Mouse (Mus musculus) midbrain, embryonic 12.5 days (tissue): ENCODE results near the gene Wdr34. TPM values are rescaled to one million over a fixed set of nuclear protein-coding genes. Genes with fewer than 3 reads are reported as not detected.
A peak's percentile ranks its signal among the peaks of the same experiment; 100 is the strongest.

ENCODE experiments used
- ATAC-seq: fragments of 200-750 bp; cut with Nextera tagmentation; 2 replicates; pipeline ENCODE4 v1.8.0; 2017; ENCODE audit warnings: low read depth, moderate TSS enrichment, moderate library complexity; ENCODE audit not compliant: low FRiP score
- H3K27ac ChIP-seq: fragments of 300-500 bp; sonication (generic); replicated peaks from 2 replicates; pipeline ENCODE4 v1.5.1; 2016; ENCODE audit warnings: mild to moderate bottlenecking
- H3K27me3 ChIP-seq: fragments of 300-500 bp; sonication (generic); 2 replicates; pipeline ENCODE4 v1.6.1; 2016; ENCODE audit warnings: mild to moderate bottlenecking
- H3K36me3 ChIP-seq: fragments of 300-500 bp; sonication (generic); 2 replicates; pipeline ENCODE4 v1.6.1; 2016
- H3K4me1 ChIP-seq: fragments of 300-500 bp; sonication (generic); 2 replicates; pipeline ENCODE4 v1.6.1; 2016
- H3K4me2 ChIP-seq: fragments of 300-500 bp; sonication (generic); replicated peaks from 2 replicates; pipeline ENCODE4 v1.6.1; 2016; ENCODE audit warnings: mild to moderate bottlenecking, moderate library complexity
- H3K4me3 ChIP-seq: fragments of 300-500 bp; sonication (generic); 2 replicates; pipeline ENCODE4 v1.5.1; 2016; ENCODE audit warnings: mild to moderate bottlenecking
- H3K9ac ChIP-seq: fragments of 300-500 bp; sonication (generic); replicated peaks from 2 replicates; pipeline ENCODE4 v1.6.1; 2016; ENCODE audit warnings: mild to moderate bottlenecking, moderate library complexity
- H3K9me3 ChIP-seq: fragments of 300-500 bp; sonication (generic); 2 replicates; pipeline ENCODE4 v1.6.1; 2016; ENCODE audit warnings: mild to moderate bottlenecking
- WGBS: fragments of 180-500 bp; shearing (Covaris S2); methylation state at CpG from one replicate; pipeline ENCODE4 v1.1.7; 2016; 5-methylcytosine and 5-hydroxymethylcytosine counted together
- polyA plus RNA-seq: library from polyadenylated mRNA; unstranded; fragments of >200 nt; fragmentation: Nextera tagmentation; extraction: Ambion mirVana; gene quantifications from 2 replicates; pipeline ENCODE4 v1.2.1, GENCODE M21; 2016

Gene Wdr34
- polyA plus RNA-seq, 1 experiment from 2014 or later, result 38.0 TPM

DNA sequence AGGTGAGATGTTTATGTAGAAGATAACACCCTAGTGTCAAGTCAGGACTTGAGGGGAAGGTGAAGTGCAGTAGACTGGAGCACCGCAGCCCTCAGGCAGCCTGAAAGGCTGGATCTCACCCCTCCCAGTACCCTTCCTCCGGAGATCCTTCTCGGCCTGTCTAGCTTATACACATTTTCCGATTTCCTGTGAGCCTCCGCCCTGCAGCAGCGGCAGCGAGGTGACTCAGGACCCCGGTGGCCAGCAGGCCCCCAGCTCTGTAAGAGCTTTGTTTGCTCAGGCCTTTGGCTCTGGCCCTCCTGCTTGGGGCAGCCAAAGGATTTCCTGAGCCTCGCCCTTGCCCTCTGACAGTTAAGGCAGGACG lies 29.6 kb upstream of the Wdr34 start:
- Histone ChIP-seq H3K9ac (peak overlapping the region; percentile 28; the same call in 1 of the 2 replicates), H3K4me3 (peak overlapping the region; percentile 48), H3K27me3 (no peaks in the 10 kb centered on the region), H3K9me3 (no peaks in the 10 kb centered on the region), H3K27ac (no peak overlapping the region), H3K36me3 (peaks cover 6% of the 10 kb centered on the region), H3K4me1 (peaks cover 10% of the 10 kb centered on the region), H3K4me2 (peak overlapping the region; percentile 84)
- WGBS, result 17% methylated on average over 10 of the region's 10 CpGs
- ATAC-seq, result no peak

DNA sequence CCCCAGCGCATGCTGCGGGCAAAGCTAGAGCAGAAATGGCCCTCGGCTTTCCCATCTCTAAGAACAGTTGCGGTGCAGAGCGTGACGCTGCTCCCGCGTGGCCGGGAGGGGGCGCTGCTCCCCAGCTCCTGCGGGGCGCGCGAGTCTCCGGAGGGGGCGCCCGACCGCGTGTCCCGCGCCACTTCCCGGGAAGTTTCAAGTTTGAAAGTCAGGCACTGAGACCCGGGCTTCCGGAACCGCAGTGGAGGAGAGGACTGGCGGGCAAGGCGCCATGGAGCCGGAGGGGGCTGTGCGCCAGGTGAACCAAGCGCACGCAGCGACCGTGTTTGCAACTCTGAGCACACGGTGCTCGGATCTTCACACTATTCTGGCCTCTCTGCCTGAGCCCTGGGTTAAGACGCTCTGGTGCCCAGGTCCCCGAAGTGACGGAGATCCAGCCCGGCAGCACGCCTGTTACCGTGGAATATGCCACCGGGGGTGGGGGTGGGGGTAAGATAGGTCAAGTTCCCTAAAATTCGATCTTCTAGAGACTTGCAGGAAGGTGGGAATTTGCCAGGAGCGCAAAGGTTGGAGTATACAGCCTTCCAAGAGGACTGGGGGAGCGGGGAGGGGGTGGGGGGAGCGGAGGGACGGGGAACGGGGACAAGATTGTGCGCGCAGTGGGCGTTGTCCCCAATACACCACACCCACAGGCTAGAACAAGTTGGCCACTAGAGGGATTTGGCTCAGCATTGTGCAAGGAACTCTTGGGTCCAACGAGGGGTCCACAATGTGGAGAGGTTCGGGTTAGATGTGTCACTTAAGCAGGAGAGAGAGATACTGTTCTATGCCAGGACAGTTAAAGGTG lies 29.0 kb upstream of the Wdr34 start, which contains the start of gene Pkn3:
Gene Pkn3 (plus strand): TSS at position 183 of the 847 bp plus-strand sequence.
- ATAC-seq, result peak; percentile 80
- Histone ChIP-seq H3K9ac (peak within 1 kb of the TSS; percentile 53; the same call in 1 of the 2 replicates), H3K27me3 (no peaks in the 10 kb centered on the region), H3K4me2 (peak within 1 kb of the TSS; percentile 84), H3K36me3 (peaks cover 12% of the 10 kb centered on the region), H3K9me3 (no peaks in the 10 kb centered on the region), H3K27ac (peak within 1 kb of the TSS; percentile 36), H3K4me3 (peak within 1 kb of the TSS; percentile 48), H3K4me1 (peaks cover 10% of the 10 kb centered on the region)
- WGBS, result under 1% methylated on average over 53 of the region's 53 CpGs

DNA sequence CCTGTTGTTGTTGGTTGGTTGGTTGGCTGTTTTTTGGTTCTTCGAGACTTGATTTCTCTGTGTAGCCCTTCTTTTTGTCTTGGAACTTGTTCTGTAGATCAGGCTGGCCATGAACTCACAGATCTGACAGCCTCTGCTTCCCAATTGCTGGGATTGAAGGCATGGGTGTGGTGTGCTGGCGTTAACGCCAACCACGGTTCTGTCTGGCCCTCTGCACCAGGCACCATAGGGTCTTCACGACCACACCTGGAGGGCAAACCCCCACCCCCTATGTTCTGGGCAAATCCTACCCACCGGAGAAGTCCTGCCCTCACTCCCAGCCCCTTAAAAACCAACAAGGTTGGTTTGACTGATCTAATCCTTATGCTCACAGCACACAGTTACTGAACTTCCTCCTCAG lies 28.3 kb upstream of the Wdr34 start:
- Histone ChIP-seq H3K27me3 (no peaks in the 10 kb centered on the region), H3K4me3 (0 out of 2 replicates have a peak overlapping the region, but pooled peaks have one; percentile 48), H3K4me1 (peaks cover 10% of the 10 kb centered on the region), H3K9ac (0 out of 2 replicates have a peak overlapping the region, but pooled peaks have one; percentile 12), H3K9me3 (no peaks in the 10 kb centered on the region), H3K36me3 (peaks cover 16% of the 10 kb centered on the region), H3K4me2 (peak overlapping the region; percentile 84), H3K27ac (no peak overlapping the region)
- ATAC-seq, result peak; percentile 24; the same call in 1 of the 2 replicates
- WGBS, result 72% methylated on average over 6 of the region's 6 CpGs

DNA sequence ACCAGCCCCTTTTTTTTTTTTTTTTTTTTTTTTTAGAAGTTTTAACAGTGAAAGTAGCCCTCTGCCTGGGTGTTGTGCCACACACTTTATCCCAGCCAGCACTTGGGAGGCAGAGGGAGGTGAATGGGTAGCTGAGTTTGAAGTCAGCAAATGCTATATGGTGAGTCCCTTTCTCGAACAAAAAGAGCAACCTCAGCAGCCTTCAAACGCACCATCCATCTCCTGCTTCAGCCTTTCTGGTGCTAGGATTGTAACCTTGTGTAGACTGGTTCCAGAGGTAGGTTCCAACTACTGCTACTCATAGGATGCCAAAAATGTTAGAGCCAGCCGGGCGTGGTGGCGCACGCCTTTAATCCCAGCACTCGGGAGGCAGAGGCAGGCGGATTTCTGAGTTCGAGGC lies 27.8 kb upstream of the Wdr34 start:
- 92% methylated on average over 9 of the region's 9 CpGs for WGBS

DNA sequence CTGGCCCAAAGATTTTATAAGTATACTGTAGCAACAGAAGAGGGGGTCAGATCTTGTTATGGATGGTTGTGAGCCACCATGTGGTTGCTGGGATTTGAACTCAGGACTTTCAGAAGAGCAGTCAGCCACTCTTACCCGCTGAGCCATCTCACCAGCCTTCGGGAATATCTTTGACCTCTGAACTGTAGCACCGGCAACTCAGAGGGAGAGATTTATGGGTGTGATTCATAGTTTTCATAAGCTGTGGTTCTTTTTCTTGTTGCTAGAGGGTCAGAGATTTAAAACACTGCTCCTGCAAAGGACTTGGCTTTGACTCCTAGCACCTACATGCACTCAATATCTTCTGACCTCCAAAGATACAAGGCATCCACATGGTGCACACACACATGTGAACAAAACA lies 26.9 kb upstream of the Wdr34 start:
- Histone ChIP-seq H3K4me1 (peaks cover 10% of the 10 kb centered on the region), H3K36me3 (peaks cover 20% of the 10 kb centered on the region), H3K4me2 (no peak overlapping the region), H3K9me3 (no peaks in the 10 kb centered on the region), H3K9ac (no peak overlapping the region), H3K27ac (no peak overlapping the region), H3K4me3 (no peak overlapping the region), H3K27me3 (no peaks in the 10 kb centered on the region)
- no peak for ATAC-seq
- WGBS, result 94% methylated on average over 3 of the region's 3 CpGs

More for the DNA sequence above, 27.8 kb upstream of the Wdr34 start:
- H3K4me2 ChIP-seq, result no peak overlapping the region
- H3K9ac ChIP-seq, result no peak overlapping the region
- H3K27me3 ChIP-seq, result no peaks in the 10 kb centered on the region
- H3K36me3 ChIP-seq, result peaks cover 18% of the 10 kb centered on the region
- no peak overlapping the region for H3K4me3 ChIP-seq
- H3K4me1 ChIP-seq, result peaks cover 10% of the 10 kb centered on the region
- H3K9me3 ChIP-seq, result no peaks in the 10 kb centered on the region
- ATAC-seq, result no peak
- no peak overlapping the region for H3K27ac ChIP-seq

DNA sequence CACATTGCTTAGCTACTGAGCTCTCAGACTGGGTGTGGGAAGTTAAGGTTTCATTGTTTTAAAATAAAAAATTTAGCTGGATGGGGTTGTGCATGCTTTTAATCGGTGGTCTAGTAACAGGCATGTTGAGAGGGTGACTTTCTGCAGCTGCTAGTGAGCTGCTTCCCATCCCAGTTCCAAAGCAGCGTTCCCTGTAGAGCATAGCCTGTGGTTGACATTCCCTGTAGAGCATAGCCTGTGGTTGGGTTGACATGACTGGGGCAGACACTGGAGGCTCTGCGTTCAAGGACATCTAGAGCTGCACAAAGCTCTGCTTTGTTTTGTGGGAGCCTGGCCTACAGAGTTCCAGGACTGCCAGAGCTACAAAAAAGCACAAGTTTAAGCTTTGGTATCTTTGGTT lies 24.6 kb upstream of the Wdr34 start:
- Histone ChIP-seq H3K27me3 (no peaks in the 10 kb centered on the region), H3K9ac (no peak overlapping the region), H3K4me3 (no peak overlapping the region), H3K4me1 (peaks cover 8% of the 10 kb centered on the region), H3K4me2 (no peak overlapping the region), H3K36me3 (peaks cover 43% of the 10 kb centered on the region), H3K9me3 (no peaks in the 10 kb centered on the region), H3K27ac (no peak overlapping the region)
- no peak for ATAC-seq
- WGBS, result 81% methylated on average over 3 of the region's 3 CpGs

DNA sequence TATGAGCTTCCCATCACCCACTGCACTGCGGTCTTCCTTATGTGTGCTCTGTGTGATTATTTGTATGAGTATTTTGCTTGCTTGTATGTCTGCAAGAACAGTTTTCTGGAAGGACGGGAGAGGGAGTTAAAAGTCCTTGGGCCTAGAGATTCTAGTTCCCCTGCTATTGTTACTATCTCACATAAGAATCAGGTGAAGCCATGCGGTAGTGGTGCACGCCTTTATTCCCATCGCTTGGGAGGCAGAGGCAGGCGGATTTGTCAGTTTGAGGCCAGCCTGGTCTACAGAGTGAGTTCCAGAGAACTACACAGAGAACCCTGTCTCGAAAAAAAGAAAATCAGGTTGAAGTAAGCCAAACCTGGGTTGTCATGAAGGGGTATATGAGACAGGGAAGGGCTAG lies 24.2 kb upstream of the Wdr34 start:
- Histone ChIP-seq H3K4me1 (peaks cover 8% of the 10 kb centered on the region), H3K4me3 (no peak overlapping the region), H3K36me3 (peaks cover 47% of the 10 kb centered on the region), H3K9me3 (no peaks in the 10 kb centered on the region), H3K27ac (no peak overlapping the region), H3K9ac (no peak overlapping the region), H3K4me2 (no peak overlapping the region), H3K27me3 (no peaks in the 10 kb centered on the region)
- ATAC-seq, result no peak
- 75% methylated on average over 7 of the region's 7 CpGs for WGBS

DNA sequence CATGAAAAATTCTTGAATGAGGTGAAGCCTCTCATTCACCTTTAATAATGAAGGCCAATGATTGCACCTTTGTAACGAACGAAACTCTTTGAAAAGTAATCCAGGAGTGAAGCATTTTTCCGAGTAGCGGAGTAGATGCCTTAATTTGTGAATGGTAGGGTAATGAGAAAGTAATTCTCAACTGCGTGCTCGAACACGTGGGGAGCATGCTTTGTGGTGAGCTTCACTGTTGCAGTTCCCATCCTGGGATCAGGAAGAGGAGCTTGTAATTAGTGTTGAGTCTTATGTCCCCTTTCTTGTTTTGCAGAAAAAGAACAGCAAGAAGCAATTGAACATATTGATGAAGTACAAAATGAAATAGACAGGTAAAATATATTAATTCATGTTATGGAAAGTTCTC lies 19.3 kb upstream of the Wdr34 start:
- Histone ChIP-seq H3K36me3 (peaks cover 38% of the 10 kb centered on the region), H3K9ac (peak overlapping the region; percentile 100), H3K4me1 (peaks cover 34% of the 10 kb centered on the region), H3K4me2 (peak overlapping the region; percentile 74), H3K4me3 (peak overlapping the region; percentile 100), H3K27ac (no peak overlapping the region; the same call in 1 of the 2 replicates), H3K9me3 (no peaks in the 10 kb centered on the region), H3K27me3 (no peaks in the 10 kb centered on the region)
- no peak for ATAC-seq
- 33% methylated on average over 7 of the region's 7 CpGs for WGBS

DNA sequence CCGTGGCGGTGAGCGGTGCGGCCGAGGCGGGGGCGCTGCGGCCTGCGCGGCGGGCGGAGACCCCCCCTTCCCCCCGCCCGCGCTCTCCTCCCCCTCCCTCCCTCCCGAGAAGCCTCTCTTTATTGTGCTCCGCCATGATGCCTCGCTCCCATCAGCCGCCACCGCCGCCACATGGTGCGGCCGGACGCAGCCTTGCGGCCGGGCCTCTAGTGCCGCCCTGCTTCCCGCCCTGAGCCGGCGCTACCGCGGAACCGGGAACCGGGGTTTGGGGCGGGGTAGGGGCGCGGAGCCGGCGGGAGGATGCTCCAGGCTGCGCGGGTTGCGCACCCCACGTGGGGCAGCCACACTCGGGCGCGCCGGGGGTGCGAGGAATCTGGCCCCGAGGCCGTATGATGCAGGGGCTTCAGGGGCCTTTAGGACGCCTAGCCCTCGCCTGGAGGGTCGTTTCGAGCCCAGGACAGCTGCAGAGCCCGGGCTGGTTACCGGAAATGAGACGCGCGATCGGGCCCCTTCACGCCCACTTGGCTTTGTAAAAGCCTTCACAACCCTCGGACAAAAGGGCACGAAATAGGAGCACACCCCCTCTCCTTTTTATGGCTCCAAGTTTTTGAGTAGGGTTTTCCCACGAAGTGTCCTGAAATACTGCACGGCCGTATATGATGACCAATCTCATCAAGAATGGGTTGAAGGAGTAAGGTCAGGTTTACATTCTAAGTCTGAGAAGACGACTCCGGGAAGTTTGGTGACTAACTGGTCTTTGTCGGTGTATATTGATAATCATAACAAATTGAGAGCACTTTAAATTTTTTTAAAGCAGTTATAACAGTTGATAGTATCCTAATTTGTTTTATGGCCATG lies 18.6 kb upstream of the Wdr34 start:
- Histone ChIP-seq H3K4me3 (peak overlapping the region; percentile 100), H3K9ac (peak overlapping the region; percentile 100), H3K9me3 (no peaks in the 10 kb centered on the region), H3K27ac (peak overlapping the region; percentile 100), H3K4me2 (peak overlapping the region; percentile 74), H3K4me1 (peaks cover 37% of the 10 kb centered on the region), H3K36me3 (peaks cover 31% of the 10 kb centered on the region), H3K27me3 (no peaks in the 10 kb centered on the region)
- ATAC-seq, result peak; percentile 36
- WGBS, result 1% methylated on average over 48 of the region's 69 CpGs

DNA sequence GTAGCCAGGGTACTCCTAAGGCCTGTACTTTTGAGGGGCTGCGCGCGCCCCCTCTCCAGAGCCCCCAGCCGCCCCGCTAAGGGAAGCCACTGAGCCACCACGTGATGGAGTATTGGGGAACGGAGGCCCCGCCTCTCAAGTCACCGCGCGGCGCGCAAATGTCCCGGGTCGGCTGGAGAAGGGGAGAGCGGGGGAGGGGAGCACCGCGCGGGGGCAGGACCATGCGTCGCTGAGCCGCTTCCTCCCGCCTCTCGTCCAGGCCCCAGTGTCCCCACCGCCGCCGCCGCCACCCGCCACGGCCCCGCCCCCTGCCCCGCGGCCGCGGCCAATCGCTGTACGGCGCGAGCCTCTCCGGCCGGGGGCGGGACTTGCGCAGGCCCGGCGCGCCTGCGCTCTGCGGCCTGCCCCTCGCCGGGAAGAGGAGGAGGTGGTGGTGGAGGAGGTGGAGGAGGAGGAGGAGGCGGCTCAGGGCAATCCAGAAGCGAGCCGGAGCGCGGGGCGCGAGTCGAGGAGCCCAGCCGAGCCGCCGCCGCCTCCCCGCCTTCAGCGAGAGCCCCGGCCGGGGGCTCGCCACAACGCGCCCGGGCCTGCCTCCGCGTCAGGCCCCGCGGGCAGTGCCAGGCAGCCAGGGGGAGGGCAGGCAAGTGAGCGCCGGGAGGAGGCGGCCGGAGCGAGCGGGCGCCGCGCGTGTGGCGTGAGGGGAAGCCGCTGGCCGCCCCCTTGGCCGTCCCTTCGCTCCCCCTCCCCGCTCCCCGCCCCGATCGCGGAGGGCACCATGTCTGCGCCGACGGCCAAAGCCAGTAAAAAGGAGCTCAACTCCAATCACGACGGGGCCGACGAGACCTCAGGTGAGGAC lies 17.6 kb upstream of the Wdr34 start:
- under 1% methylated on average over 70 of the region's 101 CpGs for WGBS
- Histone ChIP-seq H3K4me3 (peak overlapping the region; percentile 100), H3K4me2 (peak overlapping the region; percentile 74), H3K9ac (peak overlapping the region; percentile 100), H3K9me3 (no peaks in the 10 kb centered on the region), H3K27ac (peak overlapping the region; percentile 100), H3K4me1 (peaks cover 42% of the 10 kb centered on the region), H3K36me3 (peaks cover 29% of the 10 kb centered on the region), H3K27me3 (no peaks in the 10 kb centered on the region)
- ATAC-seq, result peak; percentile 92

DNA sequence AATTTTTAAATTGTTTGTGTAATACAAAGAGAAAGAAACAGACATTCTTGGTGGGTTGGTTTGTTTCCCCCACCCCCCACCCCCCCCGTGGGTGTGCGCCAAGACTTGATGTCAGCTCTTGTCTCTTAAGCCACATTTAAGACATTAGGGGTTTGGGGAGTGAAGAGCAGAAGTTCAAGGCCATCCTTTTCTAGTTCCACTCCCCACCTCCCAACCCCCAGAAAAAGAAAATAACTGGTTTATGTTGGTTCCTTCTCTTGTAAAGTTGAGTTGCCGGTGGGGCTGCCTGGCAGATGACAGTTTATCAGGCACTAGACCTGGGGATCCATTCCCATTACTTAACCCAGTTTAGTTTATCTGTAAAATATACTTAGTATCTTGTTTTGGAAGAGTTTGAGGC lies 15.6 kb upstream of the Wdr34 start:
- Histone ChIP-seq H3K36me3 (peaks cover 14% of the 10 kb centered on the region), H3K4me1 (peaks cover 46% of the 10 kb centered on the region), H3K9me3 (no peaks in the 10 kb centered on the region), H3K4me3 (peak overlapping the region; percentile 60; the same call in 1 of the 2 replicates), H3K4me2 (peak overlapping the region; percentile 87), H3K9ac (no peak overlapping the region), H3K27ac (no peak overlapping the region), H3K27me3 (no peaks in the 10 kb centered on the region)
- no peak for ATAC-seq
- 42% methylated on average over 3 of the region's 3 CpGs for WGBS
